Mouse (Mus musculus): ENCODE results near the gene Aicda. TPM values are rescaled to one million over a fixed set of nuclear protein-coding genes. Genes with fewer than 3 reads are reported as not detected.

Gene Aicda
- polyA plus RNA-seq, 1 experiment = not detected

GRCm38 (mm10) chr6:122545289-122545882 lies 8.2 kb upstream of the Aicda start:
- no peak overlapping the region for H3K4me3 ChIP-seq (replicated peaks; ENCODE audit: extremely low read depth, low read depth, low read length)
- no peak for TF ChIP-seq CTCF (IDR thresholded peaks at IDR 0.05; ENCODE audit: insufficient read depth, low read length)
- no peak for TF ChIP-seq POLR2A (IDR thresholded peaks at IDR 0.05; ENCODE audit: borderline replicate concordance, extremely low read depth, low read depth, low read length)
- no peaks in the 10 kb centered on the region for H3K4me1 ChIP-seq (ENCODE audit: control insufficient read depth, insufficient read depth, low read length)
- 50% methylated on average over 9 of the region's 9 CpGs for WGBS
- no peak for DNase-seq

GRCm38 (mm10) chr6:122545948-122546347 lies 7.7 kb upstream of the Aicda start:
- TF ChIP-seq CTCF (IDR thresholded peaks at IDR 0.05; ENCODE audit: insufficient read depth, low read length) = no peak
- no peak for TF ChIP-seq POLR2A (IDR thresholded peaks at IDR 0.05; ENCODE audit: borderline replicate concordance, extremely low read depth, low read depth, low read length)
- DNase-seq = no peak
- Histone ChIP-seq H3K4me3 (replicated peaks; ENCODE audit: extremely low read depth, low read depth, low read length) (no peak overlapping the region), H3K4me1 (ENCODE audit: control insufficient read depth, insufficient read depth, low read length) (no peaks in the 10 kb centered on the region)
- 57% methylated on average over 10 of the region's 10 CpGs for whole genome bisulfite sequencing

DNA sequence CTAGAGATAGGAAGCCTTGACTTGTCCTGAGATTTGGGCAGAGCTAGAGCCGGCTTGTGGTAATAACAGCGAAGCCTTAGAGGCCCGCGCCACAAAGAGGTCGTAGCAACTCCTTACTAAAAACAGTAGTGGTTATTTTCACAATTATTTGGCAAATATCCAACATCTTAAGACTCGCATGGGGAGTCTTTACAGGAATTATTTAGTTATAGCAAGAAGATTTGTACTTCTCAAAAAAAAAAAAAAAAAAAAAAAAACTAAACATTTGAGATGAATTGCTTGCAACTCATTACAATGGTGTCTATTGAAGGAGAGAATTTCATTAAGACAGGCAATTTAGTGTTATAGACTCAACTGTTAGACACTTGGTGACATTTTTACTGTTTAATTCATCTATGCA lies 501 bp downstream of the Aicda start:
- Histone ChIP-seq H3K4me1 (ENCODE audit: control insufficient read depth, insufficient read depth, low read length) (no peaks in the 10 kb centered on the region), H3K4me3 (replicated peaks; ENCODE audit: extremely low read depth, low read depth, low read length) (no peak overlapping the region)
- DNase-seq = no peak
- TF ChIP-seq POLR2A (IDR thresholded peaks at IDR 0.05; ENCODE audit: borderline replicate concordance, extremely low read depth, low read depth, low read length) = no peak
- TF ChIP-seq CTCF (IDR thresholded peaks at IDR 0.05; ENCODE audit: insufficient read depth, low read length) = no peak
- WGBS = 44% methylated on average over 6 of the region's 6 CpGs

DNA sequence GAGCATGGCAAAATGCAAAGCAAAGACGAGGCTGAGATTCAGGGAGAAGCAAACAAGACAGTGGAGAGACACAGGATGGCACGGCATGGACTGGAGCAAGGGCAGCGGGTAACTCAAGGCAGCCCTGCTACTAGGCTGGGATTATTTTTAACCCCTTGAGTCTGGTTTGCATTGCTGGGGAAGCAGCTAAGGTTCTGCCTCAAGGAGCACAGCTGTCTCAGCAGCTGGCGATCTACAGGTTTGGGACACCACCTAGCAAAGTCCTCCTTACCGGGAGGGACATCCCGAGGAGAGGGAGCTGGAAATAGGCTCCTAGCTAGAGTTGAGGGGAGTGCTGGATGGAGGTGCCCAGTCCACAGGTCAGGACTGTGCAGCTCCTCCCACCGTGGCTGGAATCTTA lies 1.7 kb downstream of the Aicda start:
- no peak for DNase-seq
- no peak for TF ChIP-seq POLR2A (IDR thresholded peaks at IDR 0.05; ENCODE audit: borderline replicate concordance, extremely low read depth, low read depth, low read length)
- TF ChIP-seq CTCF (IDR thresholded peaks at IDR 0.05; ENCODE audit: insufficient read depth, low read length) = no peak
- no peak overlapping the region for H3K4me3 ChIP-seq (replicated peaks; ENCODE audit: extremely low read depth, low read depth, low read length)
- WGBS = 19% methylated on average over 7 of the region's 7 CpGs
- H3K4me1 ChIP-seq (ENCODE audit: control insufficient read depth, insufficient read depth, low read length) = no peaks in the 10 kb centered on the region

- H3K4me3 ChIP-seq (replicated peaks; ENCODE audit: extremely low read depth, low read depth, low read length) = no peak overlapping the region
- 17% methylated on average over 15 of the region's 15 CpGs for WGBS
- TF ChIP-seq POLR2A (IDR thresholded peaks at IDR 0.05; ENCODE audit: borderline replicate concordance, extremely low read depth, low read depth, low read length) (no peak), CTCF (IDR thresholded peaks at IDR 0.05; ENCODE audit: insufficient read depth, low read length) (peak; percentile 66)
- no peaks in the 10 kb centered on the region for H3K4me1 ChIP-seq (ENCODE audit: control insufficient read depth, insufficient read depth, low read length)
- DNase-seq = peak; percentile 52
These were observed 3.5 kb downstream of the Aicda start for GRCm38 (mm10) chr6:122556959-122557561.

- no peak overlapping the region for H3K4me3 ChIP-seq (replicated peaks; ENCODE audit: extremely low read depth, low read depth, low read length)
- 9% methylated on average over 17 of the region's 17 CpGs for WGBS
- H3K4me1 ChIP-seq (ENCODE audit: control insufficient read depth, insufficient read depth, low read length) = no peaks in the 10 kb centered on the region
- TF ChIP-seq POLR2A (IDR thresholded peaks at IDR 0.05; ENCODE audit: borderline replicate concordance, extremely low read depth, low read depth, low read length) = no peak
- peak; percentile 83 for TF ChIP-seq CTCF (IDR thresholded peaks at IDR 0.05; ENCODE audit: insufficient read depth, low read length)
- DNase-seq = peak; percentile 69
These were observed 6.8 kb downstream of the Aicda start for GRCm38 (mm10) chr6:122560427-122560826.

DNA sequence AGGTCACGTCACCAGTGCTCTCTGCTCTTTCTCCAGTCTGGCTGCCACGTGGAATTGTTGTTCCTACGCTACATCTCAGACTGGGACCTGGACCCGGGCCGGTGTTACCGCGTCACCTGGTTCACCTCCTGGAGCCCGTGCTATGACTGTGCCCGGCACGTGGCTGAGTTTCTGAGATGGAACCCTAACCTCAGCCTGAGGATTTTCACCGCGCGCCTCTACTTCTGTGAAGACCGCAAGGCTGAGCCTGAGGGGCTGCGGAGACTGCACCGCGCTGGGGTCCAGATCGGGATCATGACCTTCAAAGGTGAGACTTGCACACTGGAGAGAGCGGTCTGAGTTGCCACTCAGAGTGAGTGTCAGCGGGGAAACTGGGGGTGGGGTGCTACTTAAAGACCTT lies 7.4 kb downstream of the Aicda start:
- H3K4me1 ChIP-seq (ENCODE audit: control insufficient read depth, insufficient read depth, low read length) = no peaks in the 10 kb centered on the region
- no peak overlapping the region for H3K4me3 ChIP-seq (replicated peaks; ENCODE audit: extremely low read depth, low read depth, low read length)
- DNase-seq = no peak
- WGBS = 77% methylated on average over 20 of the region's 20 CpGs
- TF ChIP-seq CTCF (IDR thresholded peaks at IDR 0.05; ENCODE audit: insufficient read depth, low read length) (no peak), POLR2A (IDR thresholded peaks at IDR 0.05; ENCODE audit: borderline replicate concordance, extremely low read depth, low read depth, low read length) (no peak)

- TF ChIP-seq CTCF (IDR thresholded peaks at IDR 0.05; ENCODE audit: insufficient read depth, low read length) (peak; percentile 84), POLR2A (IDR thresholded peaks at IDR 0.05; ENCODE audit: borderline replicate concordance, extremely low read depth, low read depth, low read length) (no peak)
These were observed 8.9 kb downstream of the Aicda start for GRCm38 (mm10) chr6:122562463-122562862.

DNA sequence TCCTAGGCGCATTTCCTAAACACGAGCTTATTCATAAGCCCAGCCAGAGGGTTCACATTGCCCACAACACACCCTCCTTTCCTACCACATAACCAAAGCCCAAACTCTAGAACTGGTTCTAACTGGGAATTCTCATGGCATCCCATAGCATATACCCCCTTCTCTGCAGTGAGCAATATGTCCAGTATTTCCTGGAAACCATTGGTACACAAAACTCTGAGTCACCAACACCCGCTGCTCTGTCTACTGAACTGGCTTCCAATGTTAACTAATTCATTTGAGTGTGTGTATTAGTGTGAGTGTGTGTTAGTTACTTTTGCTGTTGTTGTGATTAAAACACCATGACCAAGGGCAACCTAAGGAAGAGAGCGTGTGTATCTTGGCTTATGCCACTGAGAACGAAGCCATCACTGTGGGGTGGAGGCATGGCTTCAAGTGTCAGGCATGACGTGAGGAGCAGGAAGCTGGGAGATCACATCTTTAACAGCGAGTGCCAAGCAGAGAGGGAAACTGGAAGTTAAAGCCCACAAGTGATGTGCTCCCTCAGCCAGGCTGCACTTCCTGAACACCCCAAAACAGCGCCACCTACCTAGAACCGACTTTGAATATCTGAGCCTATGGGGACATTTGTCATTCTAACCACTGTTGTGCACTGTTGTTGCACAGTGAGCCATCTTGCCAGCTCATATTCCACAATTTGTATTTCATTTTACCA lies 11.6 kb downstream of the Aicda start:
- Histone ChIP-seq H3K4me3 (replicated peaks; ENCODE audit: extremely low read depth, low read depth, low read length) (no peak overlapping the region), H3K4me1 (ENCODE audit: control insufficient read depth, insufficient read depth, low read length) (no peaks in the 10 kb centered on the region)
- DNase-seq = no peak
- whole genome bisulfite sequencing = 80% methylated on average over 9 of the region's 9 CpGs
- TF ChIP-seq CTCF (IDR thresholded peaks at IDR 0.05; ENCODE audit: insufficient read depth, low read length) = no peak
- no peak for TF ChIP-seq POLR2A (IDR thresholded peaks at IDR 0.05; ENCODE audit: borderline replicate concordance, extremely low read depth, low read depth, low read length)

More at GRCm38 (mm10) chr6:122562463-122562862, 8.9 kb downstream of the Aicda start:
- H3K4me3 ChIP-seq (replicated peaks; ENCODE audit: extremely low read depth, low read depth, low read length) = no peak overlapping the region
- peak; percentile 32 for DNase-seq
- no peaks in the 10 kb centered on the region for H3K4me1 ChIP-seq (ENCODE audit: control insufficient read depth, insufficient read depth, low read length)
- WGBS = 2% methylated on average over 6 of the region's 6 CpGs

All from lung, adult 2 months (tissue).